Mouse (Mus musculus): ENCODE measurements around the gene Armh3.

- TF ChIP-seq POLR2A (IDR thresholded peaks at IDR 0.05; ENCODE audit: insufficient read depth, low read depth, low read length): no peak
- TF ChIP-seq CTCF (IDR thresholded peaks at IDR 0.05; ENCODE audit: insufficient read depth, low read depth, low read length): no peak
Observed at GRCm38 (mm10) chr19:45815170-45815569, 183.1 kb downstream of the Armh3 start.

All from olfactory bulb, adult 2 months (tissue).